Mouse (Mus musculus): ENCODE data around the gene Akap13. TPM values are rescaled to one million over a fixed set of nuclear protein-coding genes. Genes with fewer than 3 reads are reported as not detected.

The Akap13 gene
- polyA plus RNA-seq, 1 experiment from 2014 or later: 39.9 TPM

DNA sequence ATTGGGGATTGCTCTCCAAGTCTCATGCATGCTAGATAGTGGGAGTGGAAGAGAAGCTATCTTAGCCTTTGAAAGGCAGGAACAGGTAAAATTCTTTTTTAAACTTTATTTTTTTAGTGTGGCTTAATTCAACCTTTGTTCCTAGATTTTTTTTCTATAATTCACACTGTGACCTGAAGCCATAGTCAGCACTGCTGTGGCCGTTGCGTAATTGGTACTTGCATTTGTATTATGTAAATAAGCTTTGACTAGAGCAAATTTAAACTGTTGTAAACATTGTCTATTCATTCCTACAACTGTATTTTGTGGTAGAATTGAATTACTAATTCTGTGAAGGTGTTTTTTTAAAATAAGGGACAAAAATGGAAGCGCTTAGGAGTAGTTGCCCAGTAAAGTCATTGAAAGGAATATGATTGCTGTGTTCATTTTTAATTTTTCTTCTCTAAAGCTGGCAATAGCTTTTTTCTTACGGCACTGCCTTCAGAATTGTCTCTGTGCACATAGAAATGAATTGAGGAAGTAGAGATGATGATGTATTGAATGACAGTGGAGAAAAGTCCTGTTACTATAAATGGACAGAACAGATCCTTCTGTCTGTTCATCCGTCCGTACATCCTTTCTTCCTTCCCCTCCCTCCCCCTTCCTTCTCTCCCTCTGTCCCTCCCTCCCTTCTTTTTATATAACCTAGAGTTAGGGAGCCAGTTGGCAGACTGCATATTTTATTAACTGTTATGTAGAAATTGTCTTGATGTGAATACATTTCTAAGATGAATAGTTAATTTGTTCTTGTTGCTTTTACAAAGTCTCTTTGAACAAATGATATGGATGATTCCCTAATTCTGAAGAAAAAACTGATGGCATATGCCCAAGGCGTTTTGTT is 17.2 kb downstream of the Akap13 start:
- WGBS: 72% methylated on average over 7 of the region's 7 CpGs
- peaks cover 9% of the 10 kb centered on the region for H3K4me1 ChIP-seq (ENCODE audit: control insufficient read depth, insufficient read depth, low read length)

DNA sequence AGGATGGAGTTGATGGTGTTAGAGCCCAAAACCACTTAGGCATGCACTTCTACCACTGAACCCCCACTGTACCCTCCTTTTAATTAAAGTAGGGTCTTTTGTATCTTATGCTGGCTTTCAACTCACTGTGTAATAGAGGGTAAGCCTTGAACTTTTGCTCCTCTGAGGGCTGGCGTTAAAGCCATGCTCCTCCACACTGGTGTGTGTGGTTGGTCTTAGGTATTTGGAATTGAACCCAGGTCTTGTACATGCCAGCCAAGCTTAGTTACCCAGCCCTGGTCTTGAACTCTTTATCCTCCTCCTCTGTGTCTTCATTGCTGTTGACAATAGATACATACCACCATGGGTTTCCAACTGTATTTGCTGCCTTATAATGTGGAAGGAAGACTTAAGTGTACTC is 18.0 kb downstream of the Akap13 start:
- no peaks in the 10 kb centered on the region for H3K9me3 ChIP-seq (replicated peaks; ENCODE audit: control insufficient read depth, low read length)
- peaks cover 9% of the 10 kb centered on the region for H3K4me1 ChIP-seq (ENCODE audit: control insufficient read depth, insufficient read depth, low read length)
- no peak overlapping the region for H3K4me2 ChIP-seq (ENCODE audit: low read depth, low read length)
- no peak overlapping the region for H3K9ac ChIP-seq (ENCODE audit: low read length)
- H3K36me3 ChIP-seq (ENCODE audit: control insufficient read depth, insufficient read depth, low read length): no peaks in the 10 kb centered on the region
- no peak overlapping the region for H3K4me3 ChIP-seq (replicated peaks; ENCODE audit: low read length)
- no peak overlapping the region for H3K27ac ChIP-seq (ENCODE audit: low read length)
- H3K27me3 ChIP-seq (ENCODE audit: control insufficient read depth, insufficient read depth, low read length): no peaks in the 10 kb centered on the region
- no peak for ATAC-seq (ENCODE audit: insufficient read depth, low FRiP score)
- WGBS: 82% methylated on average over 1 of the region's 1 CpGs

More for the DNA sequence above, 17.2 kb downstream of the Akap13 start:
- H3K9ac ChIP-seq (ENCODE audit: low read length): no peak overlapping the region
- H3K4me2 ChIP-seq (ENCODE audit: low read depth, low read length): no peak overlapping the region
- ATAC-seq (ENCODE audit: insufficient read depth, low FRiP score): no peak
- H3K9me3 ChIP-seq (replicated peaks; ENCODE audit: control insufficient read depth, low read length): no peaks in the 10 kb centered on the region
- no peaks in the 10 kb centered on the region for H3K27me3 ChIP-seq (ENCODE audit: control insufficient read depth, insufficient read depth, low read length)
- H3K27ac ChIP-seq (ENCODE audit: low read length): no peak overlapping the region
- no peaks in the 10 kb centered on the region for H3K36me3 ChIP-seq (ENCODE audit: control insufficient read depth, insufficient read depth, low read length)
- no peak overlapping the region for H3K4me3 ChIP-seq (replicated peaks; ENCODE audit: low read length)

DNA sequence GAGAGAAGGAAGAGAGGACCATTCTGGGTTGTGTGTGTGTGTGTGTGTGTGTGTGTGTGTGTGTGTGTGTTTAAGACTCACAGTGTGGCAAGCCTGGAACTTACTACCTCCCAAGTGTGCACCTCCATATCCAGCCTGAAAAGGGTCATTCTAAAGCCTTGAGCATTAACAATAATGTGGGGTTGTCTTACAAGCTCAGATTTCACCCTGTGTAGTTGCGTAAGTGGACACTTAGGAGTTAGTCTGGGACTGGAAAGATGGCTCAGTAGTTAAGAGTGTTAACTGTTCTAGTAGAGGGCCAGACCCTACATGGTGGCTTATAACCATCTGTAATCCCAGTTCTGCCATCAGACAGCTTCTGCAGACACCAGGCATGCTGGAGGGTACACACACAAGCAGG is 18.7 kb downstream of the Akap13 start:
- Histone ChIP-seq H3K4me1 (ENCODE audit: control insufficient read depth, insufficient read depth, low read length) (peaks cover 9% of the 10 kb centered on the region), H3K27me3 (ENCODE audit: control insufficient read depth, insufficient read depth, low read length) (no peaks in the 10 kb centered on the region), H3K4me2 (ENCODE audit: low read depth, low read length) (no peak overlapping the region), H3K36me3 (ENCODE audit: control insufficient read depth, insufficient read depth, low read length) (no peaks in the 10 kb centered on the region), H3K9ac (ENCODE audit: low read length) (no peak overlapping the region), H3K27ac (ENCODE audit: low read length) (no peak overlapping the region), H3K9me3 (replicated peaks; ENCODE audit: control insufficient read depth, low read length) (no peaks in the 10 kb centered on the region), H3K4me3 (replicated peaks; ENCODE audit: low read length) (no peak overlapping the region)
- ATAC-seq (ENCODE audit: insufficient read depth, low FRiP score): no peak
- 86% methylated on average over 1 of the region's 1 CpGs for WGBS

DNA sequence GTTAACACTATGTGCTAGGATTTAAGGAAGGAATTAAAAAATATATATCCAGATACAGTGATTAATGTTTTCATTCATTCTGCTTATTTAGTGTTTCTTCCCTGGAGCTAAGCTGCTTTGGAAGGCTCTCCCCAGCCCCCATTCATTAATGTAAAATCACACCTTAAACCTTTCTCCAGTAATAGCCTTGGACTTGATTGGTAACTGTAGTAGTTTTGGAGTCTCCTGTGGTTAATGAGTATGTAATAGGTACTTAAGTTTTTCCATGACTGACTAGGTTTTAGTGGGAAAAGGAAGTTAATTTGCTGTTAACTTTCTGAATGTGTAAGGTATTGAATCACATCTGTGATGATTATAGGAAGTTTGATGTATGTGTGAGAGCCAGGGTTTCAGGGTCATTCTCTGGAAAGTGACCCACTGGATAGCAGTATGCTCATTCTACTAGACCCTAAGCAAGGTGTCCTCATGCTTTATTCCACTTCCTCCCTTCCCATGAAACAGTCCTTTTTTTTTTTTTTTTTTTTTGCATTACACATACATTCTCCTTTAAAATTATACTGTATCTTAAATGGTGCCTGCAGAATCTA is 19.3 kb downstream of the Akap13 start:
- ATAC-seq (ENCODE audit: insufficient read depth, low FRiP score): no peak
- no peaks in the 10 kb centered on the region for H3K27me3 ChIP-seq (ENCODE audit: control insufficient read depth, insufficient read depth, low read length)

DNA sequence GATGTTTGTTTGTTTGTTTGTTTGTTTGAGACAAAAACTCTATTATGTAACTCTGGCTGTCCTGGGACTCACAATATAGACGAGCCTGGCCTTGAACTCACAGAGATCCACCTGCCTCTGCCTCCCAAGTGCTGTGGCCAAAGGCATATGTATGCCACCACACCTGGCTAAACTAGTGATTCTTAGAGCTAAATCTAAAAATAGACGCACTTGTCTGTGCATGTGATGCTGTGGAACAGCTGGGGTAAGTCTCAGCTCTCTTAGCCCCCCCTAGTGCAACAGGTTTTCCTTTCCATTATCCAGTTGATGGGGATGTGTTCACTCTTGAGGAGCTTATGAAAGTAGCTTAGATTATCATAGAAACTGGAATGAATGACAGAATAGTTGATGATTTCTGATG is 22.7 kb downstream of the Akap13 start:
- Histone ChIP-seq H3K27ac (ENCODE audit: low read length) (no peak overlapping the region), H3K27me3 (ENCODE audit: control insufficient read depth, insufficient read depth, low read length) (no peaks in the 10 kb centered on the region)

More for the DNA sequence above, 19.3 kb downstream of the Akap13 start:
- H3K4me1 ChIP-seq (ENCODE audit: control insufficient read depth, insufficient read depth, low read length): peaks cover 8% of the 10 kb centered on the region
- no peak overlapping the region for H3K4me2 ChIP-seq (ENCODE audit: low read depth, low read length)
- H3K9me3 ChIP-seq (replicated peaks; ENCODE audit: control insufficient read depth, low read length): no peaks in the 10 kb centered on the region
- no peaks in the 10 kb centered on the region for H3K36me3 ChIP-seq (ENCODE audit: control insufficient read depth, insufficient read depth, low read length)
- H3K9ac ChIP-seq (ENCODE audit: low read length): no peak overlapping the region
- H3K4me3 ChIP-seq (replicated peaks; ENCODE audit: low read length): no peak overlapping the region
- H3K27ac ChIP-seq (ENCODE audit: low read length): no peak overlapping the region

DNA sequence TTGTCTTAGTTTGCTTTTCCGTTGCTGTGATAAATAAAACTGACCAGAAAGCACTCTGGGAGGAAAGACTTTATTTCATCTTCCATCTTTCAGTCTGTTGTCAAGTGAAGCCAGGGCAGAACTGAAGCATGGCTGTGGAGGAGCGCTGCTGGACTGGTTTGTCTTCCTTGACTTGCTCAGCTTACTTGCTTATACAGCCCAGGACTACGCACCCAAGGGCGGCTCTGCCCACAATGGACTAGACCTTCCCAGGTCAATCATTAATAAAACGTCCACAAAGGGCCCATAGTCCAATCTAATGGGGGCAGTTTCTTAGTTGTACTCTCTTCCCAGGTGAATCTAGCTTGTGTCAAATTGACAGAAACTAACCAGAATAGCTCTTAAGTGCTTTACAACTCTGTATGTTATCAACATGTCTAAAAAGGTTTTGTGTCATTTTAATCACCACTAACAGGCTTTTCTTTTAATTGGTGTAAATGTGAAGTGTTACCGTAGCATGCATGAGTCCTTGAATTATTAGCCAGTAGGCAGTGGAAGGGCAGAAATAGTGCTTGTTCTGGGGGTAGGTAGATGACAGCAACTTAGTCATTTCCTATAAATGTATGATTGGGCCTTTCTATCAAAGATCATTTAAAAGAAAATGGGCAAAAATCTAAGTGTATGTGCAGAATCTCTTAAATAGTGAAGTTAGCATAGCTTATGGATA is 25.5 kb downstream of the Akap13 start:
- Histone ChIP-seq H3K27me3 (ENCODE audit: control insufficient read depth, insufficient read depth, low read length) (no peaks in the 10 kb centered on the region), H3K36me3 (ENCODE audit: control insufficient read depth, insufficient read depth, low read length) (no peaks in the 10 kb centered on the region), H3K9ac (ENCODE audit: low read length) (no peak overlapping the region), H3K9me3 (replicated peaks; ENCODE audit: control insufficient read depth, low read length) (no peaks in the 10 kb centered on the region), H3K4me1 (ENCODE audit: control insufficient read depth, insufficient read depth, low read length) (no peaks in the 10 kb centered on the region), H3K4me3 (replicated peaks; ENCODE audit: low read length) (no peak overlapping the region), H3K4me2 (ENCODE audit: low read depth, low read length) (no peak overlapping the region), H3K27ac (ENCODE audit: low read length) (no peak overlapping the region)
- WGBS: 60% methylated on average over 6 of the region's 6 CpGs
- peak; percentile 89; the same call in 1 of the 2 replicates for ATAC-seq (ENCODE audit: insufficient read depth, low FRiP score)

More for the DNA sequence above, 22.7 kb downstream of the Akap13 start:
- WGBS: 80% methylated on average over 2 of the region's 2 CpGs
- Histone ChIP-seq H3K4me3 (replicated peaks; ENCODE audit: low read length) (no peak overlapping the region), H3K9me3 (replicated peaks; ENCODE audit: control insufficient read depth, low read length) (no peaks in the 10 kb centered on the region), H3K4me2 (ENCODE audit: low read depth, low read length) (no peak overlapping the region), H3K36me3 (ENCODE audit: control insufficient read depth, insufficient read depth, low read length) (no peaks in the 10 kb centered on the region), H3K9ac (ENCODE audit: low read length) (no peak overlapping the region), H3K4me1 (ENCODE audit: control insufficient read depth, insufficient read depth, low read length) (no peaks in the 10 kb centered on the region)
- no peak for ATAC-seq (ENCODE audit: insufficient read depth, low FRiP score)

DNA sequence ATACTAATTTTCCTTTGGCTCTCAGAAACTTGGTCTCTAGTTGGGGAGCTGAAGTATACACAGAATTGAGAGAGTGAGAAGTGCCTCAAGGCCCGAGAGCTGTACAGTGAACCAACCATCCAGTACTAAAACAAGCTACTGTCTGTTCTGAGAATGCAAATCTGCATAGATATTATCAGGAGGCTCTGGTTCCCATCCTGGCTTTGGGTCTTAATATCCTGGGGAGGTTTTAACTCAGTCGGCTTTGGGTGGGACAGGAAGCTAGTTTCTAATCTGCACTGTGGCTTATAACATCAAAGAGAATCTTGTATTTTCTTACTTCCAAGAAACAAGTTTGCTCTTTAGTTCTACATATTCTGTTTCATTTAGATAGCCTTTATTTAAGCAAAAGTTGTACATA is 30.7 kb downstream of the Akap13 start:
- Histone ChIP-seq H3K27ac (ENCODE audit: low read length) (no peak overlapping the region), H3K4me1 (ENCODE audit: control insufficient read depth, insufficient read depth, low read length) (peaks cover 1% of the 10 kb centered on the region; the same call in 1 of the 2 replicates), H3K4me2 (ENCODE audit: low read depth, low read length) (no peak overlapping the region), H3K27me3 (ENCODE audit: control insufficient read depth, insufficient read depth, low read length) (no peaks in the 10 kb centered on the region), H3K9ac (ENCODE audit: low read length) (no peak overlapping the region), H3K36me3 (ENCODE audit: control insufficient read depth, insufficient read depth, low read length) (no peaks in the 10 kb centered on the region), H3K4me3 (replicated peaks; ENCODE audit: low read length) (no peak overlapping the region), H3K9me3 (replicated peaks; ENCODE audit: control insufficient read depth, low read length) (no peaks in the 10 kb centered on the region)
- WGBS: 74% methylated on average over 2 of the region's 2 CpGs
- no peak for ATAC-seq (ENCODE audit: insufficient read depth, low FRiP score)

DNA sequence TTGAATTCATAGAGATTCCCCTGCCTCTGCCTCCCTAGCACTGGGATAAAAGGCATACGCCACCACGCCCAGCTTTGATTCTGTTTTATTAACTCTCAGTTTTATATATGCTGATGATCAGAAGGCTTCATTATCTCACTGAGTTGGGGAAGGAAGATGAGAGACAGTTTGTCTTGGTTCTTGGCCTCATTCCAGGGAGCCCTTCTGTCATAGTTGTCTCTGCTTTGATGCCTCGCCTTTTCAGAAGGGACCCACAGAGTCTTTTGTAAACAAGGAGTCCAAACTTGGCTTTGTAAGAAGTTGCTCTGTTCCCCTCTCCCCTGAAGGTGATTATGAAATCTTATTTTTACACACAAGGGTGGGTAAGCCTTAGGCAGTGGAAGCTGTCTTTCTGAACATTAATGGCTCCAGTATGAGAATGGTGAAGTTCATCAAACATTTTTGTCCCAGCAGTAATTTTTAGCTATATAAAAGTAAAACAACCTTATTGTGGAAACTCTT is 40.7 kb downstream of the Akap13 start:
- 70% methylated on average over 3 of the region's 3 CpGs for WGBS
- ATAC-seq (ENCODE audit: insufficient read depth, low FRiP score): no peak
- no peak overlapping the region for H3K4me2 ChIP-seq (ENCODE audit: low read depth, low read length)

DNA sequence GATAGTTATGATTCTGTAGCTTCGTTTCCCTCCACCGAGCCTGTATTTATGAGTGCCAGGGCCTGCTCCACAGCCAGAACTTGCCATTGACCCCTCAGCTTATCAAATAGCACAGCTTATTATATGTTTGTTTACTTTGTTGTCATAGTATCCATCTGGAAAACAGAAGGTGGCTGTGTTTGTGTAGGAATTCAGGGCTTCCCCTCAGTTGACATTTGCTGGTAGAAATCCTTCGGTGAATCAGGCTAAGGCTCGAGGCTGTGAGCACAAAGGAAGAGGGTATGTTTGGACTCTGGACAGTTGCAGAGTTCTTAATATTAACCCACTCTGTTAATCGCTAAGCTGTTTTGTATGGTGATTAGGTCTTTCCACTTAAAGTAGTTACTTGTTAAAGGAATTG is 43.3 kb downstream of the Akap13 start:
- H3K27ac ChIP-seq (ENCODE audit: low read length): 0 out of 2 replicates have a peak overlapping the region, but pooled peaks have one; percentile 42
- H3K4me1 ChIP-seq (ENCODE audit: control insufficient read depth, insufficient read depth, low read length): peaks cover 12% of the 10 kb centered on the region
- no peak overlapping the region for H3K9ac ChIP-seq (ENCODE audit: low read length)
- no peaks in the 10 kb centered on the region for H3K27me3 ChIP-seq (ENCODE audit: control insufficient read depth, insufficient read depth, low read length)
- 38% methylated on average over 5 of the region's 5 CpGs for WGBS
- no peaks in the 10 kb centered on the region for H3K9me3 ChIP-seq (replicated peaks; ENCODE audit: control insufficient read depth, low read length)
- H3K36me3 ChIP-seq (ENCODE audit: control insufficient read depth, insufficient read depth, low read length): no peaks in the 10 kb centered on the region
- no peak; the same call in 1 of the 2 replicates for ATAC-seq (ENCODE audit: insufficient read depth, low FRiP score)
- no peak overlapping the region for H3K4me2 ChIP-seq (ENCODE audit: low read depth, low read length)
- no peak overlapping the region for H3K4me3 ChIP-seq (replicated peaks; ENCODE audit: low read length)

More for the DNA sequence above, 40.7 kb downstream of the Akap13 start:
- Histone ChIP-seq H3K4me1 (ENCODE audit: control insufficient read depth, insufficient read depth, low read length) (peaks cover 15% of the 10 kb centered on the region), H3K9ac (ENCODE audit: low read length) (no peak overlapping the region), H3K27ac (ENCODE audit: low read length) (no peak overlapping the region), H3K4me3 (replicated peaks; ENCODE audit: low read length) (no peak overlapping the region), H3K27me3 (ENCODE audit: control insufficient read depth, insufficient read depth, low read length) (no peaks in the 10 kb centered on the region), H3K9me3 (replicated peaks; ENCODE audit: control insufficient read depth, low read length) (no peaks in the 10 kb centered on the region), H3K36me3 (ENCODE audit: control insufficient read depth, insufficient read depth, low read length) (no peaks in the 10 kb centered on the region)
